Mouse (Mus musculus): ENCODE measurements around the gene Sim1. TPM values are rescaled to one million over a fixed set of nuclear protein-coding genes. Genes with fewer than 3 reads are reported as not detected.

Gene Sim1
- polyA plus RNA-seq (2017; shearing (Covaris generic)), result under 1 TPM in 1 of 2 experiments, not detected in 1; 0.08 TPM

DNA sequence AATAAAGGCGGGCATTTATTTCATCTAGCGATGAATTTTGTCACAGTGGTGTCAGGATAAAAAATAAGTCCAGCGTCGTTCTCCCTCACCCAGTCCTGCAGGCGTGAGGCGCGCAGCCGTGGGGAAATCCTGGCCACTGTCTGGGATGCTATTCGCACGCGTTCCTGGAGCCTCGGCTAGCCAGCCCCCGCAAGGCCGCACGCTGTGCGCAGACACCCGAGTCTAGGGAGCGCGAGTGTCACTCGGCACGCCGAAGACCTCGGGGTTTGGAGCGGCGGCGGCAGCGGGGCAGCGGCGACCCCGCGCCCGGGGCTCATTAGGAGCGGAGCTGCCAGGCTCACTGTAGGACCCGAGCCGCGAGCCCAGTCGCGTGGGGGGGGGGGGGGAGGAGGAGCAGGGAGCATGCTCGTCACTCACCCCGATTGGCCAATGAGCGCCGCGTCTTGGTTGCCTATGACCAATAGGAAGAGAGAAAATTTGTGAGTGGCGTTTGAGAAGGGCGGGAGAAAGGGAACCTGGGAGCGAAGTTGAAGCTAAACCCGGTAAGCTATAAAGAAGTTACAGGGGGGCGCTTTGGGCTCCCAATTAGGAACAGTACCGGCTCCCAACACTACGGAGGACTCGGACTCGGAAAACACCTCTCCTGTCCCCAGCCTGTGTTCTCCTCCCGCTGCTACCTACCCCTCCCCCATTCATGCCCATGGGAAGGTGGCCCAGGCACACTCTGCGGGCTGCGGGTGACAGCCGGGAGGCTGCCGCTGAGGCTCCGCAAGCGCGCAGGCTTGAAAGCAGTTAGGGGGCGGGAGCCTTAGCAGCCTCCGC, at the start of gene Sim1:
Gene Sim1 (plus strand): TSS at position 585 of the 822 bp plus-strand sequence.
- peak; percentile 53 for ATAC-seq

DNA sequence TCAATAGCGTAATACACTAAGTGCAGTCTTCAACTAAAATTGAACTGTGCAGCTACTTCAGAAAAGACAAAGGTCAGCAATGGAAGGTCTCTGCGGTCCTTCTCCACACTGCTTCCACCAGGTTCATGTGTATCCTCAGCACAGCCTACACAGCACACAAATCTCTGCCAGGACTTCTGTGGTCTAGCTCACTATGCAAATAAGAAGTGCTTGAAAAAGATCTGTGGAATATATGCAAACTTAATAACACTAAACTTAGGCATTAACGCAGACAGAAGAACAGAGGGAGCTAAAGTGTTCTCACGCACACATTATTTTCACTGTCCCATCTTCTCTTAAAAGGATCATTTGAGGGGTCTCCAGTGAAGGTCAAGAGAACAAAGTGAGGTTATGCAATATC, 26.4 kb upstream of the Sim1 start:
- ATAC-seq, result no peak

DNA sequence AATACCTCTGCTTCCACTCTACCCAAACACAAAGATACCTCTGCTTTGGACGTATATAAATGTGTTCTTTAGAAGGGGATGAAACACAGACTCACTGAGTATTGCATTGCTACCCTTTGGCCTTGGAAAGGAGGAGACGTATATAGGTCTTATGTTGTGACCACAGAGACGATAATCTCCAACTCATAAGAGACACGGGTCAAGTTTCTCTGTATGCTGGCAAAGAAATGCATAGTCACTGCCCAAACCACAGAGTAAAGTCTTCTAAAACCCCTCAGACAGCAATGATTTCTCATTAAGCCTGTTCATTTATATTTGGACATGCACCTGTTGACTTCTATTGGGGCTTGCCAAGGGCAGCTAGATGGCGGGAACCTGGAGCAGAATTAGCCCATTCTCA, 17.6 kb upstream of the Sim1 start:
- no peak for ATAC-seq

DNA sequence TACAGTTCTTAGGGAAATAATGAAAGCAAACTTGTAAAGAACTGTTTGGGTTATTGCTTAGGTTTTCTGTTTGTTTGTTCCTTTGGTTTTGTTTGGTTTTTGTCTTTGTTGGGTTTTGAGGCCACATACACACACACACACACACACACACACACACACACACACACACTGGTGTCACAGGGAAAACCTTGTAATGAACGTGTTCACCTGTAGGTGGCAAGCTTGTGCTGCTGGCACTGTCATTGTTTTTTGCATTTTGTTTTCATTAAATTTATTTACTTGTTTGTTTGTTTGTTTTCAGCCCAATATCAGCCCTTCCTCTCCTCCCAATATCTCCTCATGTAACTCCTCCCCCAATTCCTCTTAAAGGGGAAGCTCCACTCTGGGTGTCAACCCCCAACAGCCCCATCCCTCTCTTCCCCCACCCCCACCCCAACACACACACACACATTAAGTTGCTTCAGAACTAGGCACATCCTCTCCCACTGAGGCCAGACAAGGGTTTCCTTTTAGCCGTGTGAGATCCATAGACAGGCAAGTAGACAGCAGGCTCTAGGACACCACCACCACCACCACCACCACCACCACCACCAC, 13.0 kb upstream of the Sim1 start:
- no peak for ATAC-seq

DNA sequence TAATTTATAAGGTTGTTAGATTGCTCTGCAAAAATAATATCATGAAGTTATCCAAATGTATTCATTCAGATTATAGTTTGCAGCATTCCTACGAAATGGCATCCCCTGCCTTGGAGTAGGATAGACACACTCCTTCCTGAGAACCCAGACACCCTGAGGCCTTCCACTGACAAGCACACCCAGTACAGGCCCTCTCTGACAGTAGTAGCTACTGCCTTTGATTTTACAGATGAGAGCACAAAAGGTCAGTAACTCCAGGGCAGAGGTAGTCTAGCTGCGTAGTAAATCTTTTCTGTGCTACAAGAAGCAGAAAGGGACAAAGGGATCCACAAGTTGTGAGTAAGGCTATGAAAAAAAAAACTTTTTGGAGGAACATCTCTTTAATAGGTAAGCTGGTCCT, 12.2 kb upstream of the Sim1 start:
- no peak for ATAC-seq

DNA sequence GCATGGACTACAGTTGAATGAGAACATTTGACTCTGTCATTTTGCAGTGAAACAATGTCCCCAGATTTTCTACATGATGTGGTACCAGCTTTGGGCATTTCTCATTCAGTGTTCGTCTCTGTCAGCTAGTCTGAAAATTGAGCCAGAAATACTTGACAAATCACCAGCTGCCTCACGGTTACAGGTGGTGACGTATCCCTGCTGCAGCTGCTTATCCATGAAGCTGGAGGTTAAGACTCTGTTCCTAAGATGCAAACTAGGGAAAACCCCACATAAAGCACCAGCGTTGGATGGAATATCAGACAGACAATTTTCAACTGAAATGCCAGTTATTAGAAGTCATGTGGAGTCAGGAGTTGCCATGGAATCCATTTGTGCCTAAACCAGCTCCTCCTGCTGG, 8.2 kb upstream of the Sim1 start:
- no peak for ATAC-seq

DNA sequence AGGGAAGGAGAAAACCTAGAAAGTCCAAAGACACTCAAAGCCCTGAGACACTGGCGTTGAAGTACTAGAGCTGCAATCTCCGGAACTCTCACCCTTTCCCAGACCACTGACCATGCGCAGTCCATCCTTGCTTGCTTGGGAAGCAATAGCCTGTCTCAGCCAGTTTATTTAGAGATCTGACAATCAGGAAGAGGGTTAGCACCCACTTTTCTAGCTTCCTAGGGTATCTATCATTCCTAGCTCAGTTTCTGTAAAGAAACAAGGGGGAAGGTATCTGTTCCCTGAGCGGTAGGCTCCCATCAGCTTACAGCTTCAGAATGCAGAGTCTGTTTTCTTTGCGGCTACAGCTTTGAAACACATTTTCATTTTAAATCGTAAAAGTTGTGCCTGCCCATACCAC, 3.9 kb upstream of the Sim1 start:
- ATAC-seq, result no peak

DNA sequence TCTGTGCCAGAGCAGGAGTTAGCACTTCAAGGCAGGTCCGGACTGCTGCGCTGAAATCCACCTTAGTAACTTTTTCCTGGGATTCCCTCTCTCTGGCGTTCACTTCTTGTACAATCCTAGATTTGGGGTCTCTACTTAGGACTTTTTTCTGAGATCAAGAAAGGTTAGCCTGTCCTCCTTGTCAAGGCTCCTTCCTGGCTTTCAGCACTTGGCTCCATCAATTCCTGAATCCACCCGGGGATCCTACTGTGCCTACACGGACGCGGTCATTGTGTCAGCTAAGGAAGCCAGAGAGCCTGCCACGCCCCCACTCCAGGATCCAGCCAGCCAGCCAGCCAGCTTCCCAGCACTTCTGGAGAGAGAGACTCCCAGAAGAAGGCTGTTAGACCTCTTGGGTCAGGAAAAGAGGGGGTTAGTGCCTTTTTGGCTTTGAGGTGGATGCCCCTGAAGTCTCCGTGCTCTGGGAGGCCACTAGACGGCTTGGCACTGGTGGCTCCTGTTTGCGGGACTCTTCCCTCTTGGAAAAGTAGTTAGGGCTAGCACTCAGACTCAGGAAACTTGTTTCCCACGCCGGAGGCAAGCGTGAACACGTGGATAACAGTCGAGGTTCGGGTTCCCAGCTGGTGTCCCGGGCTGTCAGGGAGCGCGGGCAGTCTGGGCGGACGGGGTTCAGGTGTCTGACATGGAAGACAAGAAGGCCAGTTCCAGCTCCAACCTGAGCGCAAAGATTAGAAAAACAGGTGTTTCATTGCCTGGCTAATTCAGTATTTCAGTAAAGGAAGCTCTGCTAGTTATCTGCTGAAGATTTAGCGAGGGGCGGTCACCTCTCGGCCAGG, 2.5 kb upstream of the Sim1 start:
- no peak for ATAC-seq

DNA sequence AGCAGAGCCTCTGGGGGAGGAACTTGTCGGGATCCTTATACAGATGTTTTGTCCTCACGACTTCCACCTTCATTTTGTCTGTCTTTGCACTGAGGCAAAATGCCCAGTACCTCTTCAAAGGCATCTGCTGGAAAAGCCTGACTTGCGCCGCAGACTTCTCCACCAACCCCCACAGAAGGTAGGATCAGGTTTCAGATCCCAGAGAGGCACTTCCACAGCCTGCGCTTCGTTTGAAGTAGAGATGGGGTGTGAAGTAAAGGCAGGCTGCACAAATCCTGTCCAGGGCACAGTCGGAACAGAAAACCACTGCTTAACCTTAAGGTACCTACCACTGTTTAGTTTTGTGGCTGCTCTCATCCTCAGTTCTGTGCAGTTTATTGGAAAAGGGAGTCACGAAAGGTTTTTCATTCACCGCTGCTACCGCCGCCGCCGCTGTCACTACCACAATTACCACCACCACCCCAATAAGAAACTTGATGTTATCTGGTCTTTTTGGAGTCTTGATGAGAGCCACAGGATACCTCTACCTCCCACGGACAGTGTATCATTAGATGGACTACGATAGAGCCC, 1.7 kb upstream of the Sim1 start:
- ATAC-seq, result no peak

DNA sequence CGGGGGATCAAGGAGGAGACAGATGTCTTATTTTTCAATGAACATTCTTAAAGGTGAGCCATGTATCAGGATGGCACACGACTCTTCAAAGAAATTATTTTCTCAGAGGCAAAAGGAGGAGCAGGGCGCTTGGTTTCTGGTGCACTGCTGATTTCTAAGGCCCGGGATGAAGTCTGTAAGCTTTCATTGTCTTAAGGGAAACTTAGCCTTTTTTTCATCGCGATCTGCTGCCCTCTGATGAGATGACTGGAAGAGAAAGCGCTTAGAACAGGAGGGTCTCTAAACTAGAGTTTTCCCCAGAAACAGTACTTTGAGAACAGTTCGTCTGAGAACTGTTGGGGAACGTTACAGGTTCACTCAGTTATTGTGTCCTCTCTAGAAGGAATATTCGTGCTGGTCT, 1.0 kb upstream of the Sim1 start:
- ATAC-seq, result no peak

DNA sequence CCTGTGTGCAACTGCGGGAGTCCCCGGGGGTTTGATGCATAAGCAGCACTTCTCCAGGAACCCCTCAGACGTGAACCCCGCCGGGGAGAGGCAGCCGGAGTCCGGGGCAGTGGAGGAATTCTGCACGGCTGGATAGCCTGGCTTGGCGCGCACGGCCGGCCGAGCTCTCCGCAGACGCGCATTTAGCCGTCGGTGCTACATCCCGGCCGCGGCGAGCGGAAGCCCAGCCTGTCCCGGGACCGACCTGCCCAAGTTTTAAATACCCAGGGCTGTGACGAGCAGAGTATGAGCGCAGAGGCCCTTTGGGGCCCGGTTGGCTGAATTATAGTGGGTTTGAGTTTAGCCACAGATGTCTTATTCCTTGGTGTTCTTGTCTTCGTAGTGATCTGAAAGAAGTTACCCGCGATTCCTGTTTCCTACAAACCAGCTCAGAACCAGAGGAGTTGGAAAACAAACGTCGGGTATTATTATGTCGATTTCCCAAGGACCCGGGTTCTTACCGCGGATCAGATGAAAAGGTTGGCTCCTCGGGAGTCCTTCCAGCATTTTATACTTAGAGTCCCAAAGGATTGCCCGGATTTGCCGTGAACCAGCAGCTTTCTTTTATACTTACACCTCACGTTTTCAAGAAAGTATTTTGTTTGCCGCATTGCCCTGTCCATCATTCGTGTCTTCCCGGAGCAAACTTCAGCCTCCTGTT, 687 bp downstream of the Sim1 start:
- ATAC-seq, result no peak

DNA sequence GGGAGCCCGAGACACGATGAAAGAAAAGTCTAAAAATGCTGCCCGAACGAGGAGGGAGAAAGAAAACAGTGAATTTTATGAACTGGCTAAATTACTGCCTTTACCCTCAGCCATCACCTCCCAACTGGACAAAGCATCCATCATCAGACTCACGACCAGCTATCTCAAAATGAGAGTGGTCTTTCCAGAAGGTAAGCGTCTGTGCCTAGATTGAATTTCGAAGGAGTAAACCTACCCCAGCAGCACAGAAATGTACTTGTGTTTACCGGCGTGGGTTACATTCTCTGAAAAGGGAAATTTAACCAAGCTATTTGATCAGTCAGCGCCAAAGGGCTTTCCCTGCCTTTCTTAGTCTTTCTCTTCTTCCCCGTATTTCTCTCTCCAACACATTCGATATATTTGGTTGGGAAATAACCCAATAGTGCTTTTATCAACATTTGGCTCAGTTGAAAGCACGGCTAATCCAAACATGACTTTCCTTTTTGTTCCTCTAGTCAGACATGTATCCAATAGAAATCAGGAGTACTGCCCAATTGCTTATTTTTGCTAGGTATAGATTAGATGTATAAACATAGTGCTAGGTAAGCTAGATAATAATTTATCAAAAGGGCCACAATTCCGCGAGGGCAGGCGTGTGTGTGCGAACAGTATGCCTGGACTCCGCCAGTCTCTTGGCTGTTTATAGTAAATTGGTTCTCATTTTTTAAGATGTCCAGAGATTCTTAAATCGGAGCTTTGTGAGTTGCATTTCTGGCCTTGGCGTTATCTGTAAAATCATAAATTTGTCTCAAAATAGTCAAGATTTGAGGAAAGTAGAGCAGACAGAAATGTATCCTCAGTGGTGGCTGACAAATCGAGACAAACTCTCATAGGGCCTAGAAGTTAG, 1.6 kb downstream of the Sim1 start:
- no peak for ATAC-seq

DNA sequence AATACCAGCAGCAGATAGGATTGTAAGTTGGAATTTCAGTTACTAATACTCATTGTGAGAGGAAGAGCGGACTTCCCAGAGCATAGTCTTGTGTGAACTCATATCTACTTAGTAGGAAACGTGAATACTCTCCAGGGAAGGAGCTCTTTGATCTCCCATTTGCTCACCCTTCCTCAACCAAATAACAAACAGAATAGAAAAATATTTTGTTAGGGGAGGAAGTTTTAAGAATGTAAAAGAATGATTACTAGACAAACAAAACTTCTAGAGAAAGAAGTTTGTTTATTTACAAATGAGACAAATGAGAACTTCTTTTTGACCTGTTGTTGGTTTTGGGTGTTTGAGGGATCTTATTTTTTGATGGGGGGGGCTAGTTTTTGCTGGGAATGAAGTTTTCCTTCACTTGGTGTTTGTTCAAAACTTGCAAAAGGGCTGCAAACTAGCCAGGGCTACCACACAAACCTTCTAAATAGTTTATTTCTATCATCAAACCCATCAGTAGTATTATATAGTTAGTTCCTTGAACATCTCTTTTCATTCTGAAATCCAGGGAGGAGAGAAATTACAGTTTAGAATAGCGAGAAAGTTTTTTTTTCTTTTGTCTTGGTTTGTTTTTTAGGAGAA, 2.3 kb downstream of the Sim1 start:
- no peak for ATAC-seq

DNA sequence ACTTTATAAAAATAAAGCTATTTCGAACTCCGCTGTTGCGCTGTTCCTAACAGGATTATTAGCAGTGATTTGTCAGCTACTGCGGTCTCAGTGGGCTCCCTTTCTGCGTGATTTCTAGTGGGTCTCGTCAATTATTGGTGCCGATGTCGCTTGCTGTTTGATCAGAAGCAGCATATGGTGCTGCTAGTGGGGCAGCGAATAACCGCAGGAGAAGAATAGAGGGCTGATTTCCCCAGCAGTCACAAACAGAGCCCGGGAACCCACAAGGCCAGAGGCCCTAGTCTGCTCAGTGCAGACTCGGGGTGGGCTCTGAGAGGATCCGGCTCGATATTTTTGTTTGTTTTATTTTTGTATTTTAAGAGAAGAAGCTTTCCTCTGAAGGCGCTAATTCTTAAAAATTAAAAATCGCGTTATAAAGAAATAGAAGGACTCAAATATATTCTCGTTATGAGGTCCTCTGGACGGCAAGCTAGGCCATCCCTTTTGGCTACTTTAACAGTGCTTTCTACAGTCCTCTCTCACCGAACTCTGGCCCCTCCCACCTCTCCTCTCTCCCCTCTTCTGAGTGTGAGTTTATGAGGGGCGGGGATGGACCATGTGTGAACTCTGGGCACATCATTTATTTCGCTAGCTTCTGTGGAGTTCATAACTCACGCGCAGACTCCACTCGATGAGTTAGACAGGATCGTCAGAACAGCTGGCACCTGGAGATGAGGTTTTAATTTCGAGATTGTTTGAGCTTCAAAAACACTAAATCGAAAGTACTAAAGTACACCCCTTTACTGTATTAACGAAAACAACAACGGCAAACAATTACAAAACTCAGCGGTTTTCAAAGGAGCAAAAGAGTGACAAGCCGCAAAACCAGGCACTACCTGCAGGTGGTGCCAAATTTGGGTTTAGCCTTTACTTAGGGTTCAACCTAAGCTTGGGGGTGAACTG, 3.2 kb downstream of the Sim1 start:
- no peak for ATAC-seq

DNA sequence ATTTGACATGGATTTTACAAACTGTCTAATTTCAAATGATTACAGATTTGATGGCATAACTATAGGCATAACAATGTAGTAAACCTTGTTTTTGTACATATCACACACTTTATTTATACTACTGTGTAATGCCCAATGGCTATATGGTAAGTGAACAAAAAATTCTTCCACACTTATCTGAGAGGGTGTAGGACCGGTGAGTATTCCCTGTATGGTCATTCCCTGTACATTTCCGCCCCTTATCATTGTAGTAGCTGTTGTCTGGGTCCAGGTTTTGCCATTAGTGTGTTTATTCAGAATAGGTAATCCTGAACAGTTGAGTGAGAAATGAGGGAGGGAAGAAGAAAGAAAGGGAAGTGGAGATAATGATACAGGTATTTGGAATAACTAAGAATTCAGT, 4.1 kb downstream of the Sim1 start:
- no peak for ATAC-seq

DNA sequence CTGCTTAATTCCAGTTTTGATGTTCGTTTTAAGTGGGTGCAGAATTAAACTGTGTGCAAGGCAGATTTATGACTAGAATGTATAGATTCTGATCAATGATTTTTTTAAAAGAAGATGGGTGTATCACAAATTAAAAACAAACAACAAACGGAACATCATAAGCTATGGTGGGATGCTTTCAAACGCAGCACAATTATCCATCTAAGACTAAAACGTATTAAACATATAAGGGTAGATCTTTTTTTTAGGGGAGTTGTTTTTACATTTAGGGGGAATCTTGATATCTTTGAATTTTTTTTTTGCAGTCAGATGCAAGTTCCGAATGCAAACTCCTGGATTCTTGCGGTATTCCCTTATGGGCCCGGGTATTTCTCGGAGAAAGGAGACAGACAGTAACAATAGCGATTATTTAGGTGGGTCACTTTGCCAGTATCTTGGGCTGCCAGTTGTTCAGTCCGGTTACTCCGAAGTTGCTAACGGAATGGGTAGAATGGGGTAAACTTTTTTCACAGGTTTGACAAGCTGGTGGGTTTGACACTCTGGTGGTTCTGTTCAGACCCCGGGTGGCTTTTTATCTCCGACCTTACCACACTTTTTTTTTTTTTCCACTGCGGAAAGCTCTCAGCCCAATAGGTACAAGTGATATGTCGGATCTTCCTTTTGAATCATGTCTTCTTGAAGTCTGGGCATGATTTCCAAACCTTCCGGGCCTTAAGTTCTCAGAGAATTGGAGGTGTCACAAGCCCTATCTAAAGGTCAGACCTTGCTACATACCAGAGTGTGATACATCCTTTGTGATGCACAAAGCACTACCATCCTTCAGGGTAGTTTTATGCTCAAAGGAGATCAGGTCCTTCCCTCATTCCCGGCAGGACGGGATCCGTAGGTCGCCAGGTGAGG, 5.5 kb downstream of the Sim1 start:
- no peak for ATAC-seq

DNA sequence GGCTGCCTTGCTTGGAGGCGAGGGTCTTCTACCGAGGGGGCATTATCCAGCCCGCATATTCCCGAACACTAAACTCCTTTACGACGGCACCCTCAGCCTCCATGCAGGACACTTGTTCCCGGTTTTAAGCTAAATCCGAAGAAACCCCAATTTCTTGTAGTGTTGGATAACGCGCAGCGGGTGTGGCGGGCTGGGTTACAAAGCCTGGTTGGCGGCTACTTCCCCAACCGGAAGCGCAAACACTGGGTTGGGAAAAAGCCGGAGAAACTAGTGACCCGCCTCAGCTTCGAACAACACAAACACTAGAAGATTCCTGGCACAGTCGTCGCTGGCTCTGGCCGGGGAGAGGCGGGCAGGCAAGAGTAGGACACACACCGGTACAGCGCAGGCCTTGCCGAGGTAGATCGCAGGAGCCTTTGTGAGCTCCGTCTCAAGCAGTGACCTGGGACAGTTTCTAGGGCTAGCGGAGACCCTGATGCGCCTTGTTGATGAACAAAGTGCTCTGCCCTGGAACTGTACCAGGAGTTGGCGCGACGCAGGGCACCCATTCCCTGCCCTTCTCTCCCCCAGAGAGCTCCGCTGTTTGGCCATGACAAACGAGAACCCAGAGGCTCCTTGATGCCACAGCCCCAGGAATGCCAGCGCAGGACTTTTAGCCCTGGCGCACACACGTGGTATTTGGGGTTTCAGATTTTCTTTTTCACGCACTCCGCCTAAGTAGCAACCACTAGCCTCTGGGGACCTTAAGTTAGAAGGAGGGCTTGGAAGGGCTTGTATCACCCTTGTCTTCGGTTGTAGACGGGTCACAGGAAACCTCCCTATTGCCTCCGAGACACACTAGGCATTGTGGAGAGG, 6.4 kb downstream of the Sim1 start:
- no peak for ATAC-seq
